Mouse (Mus musculus) embryonic facial prominence, embryonic 13.5 days (tissue): ENCODE measurements around the gene Ppp1r9b. TPM values are rescaled to one million over a fixed set of nuclear protein-coding genes. Genes with fewer than 3 reads are reported as not detected.

Source experiments
- ATAC-seq: fragments of 200-750 bp; cut with Nextera tagmentation; 2 replicates; pipeline ENCODE4 v1.8.0; 2017; ENCODE audit warnings: low read depth; ENCODE audit not compliant: insufficient number of reproducible peaks, insufficient read depth, low FRiP score, low TSS enrichment
- H3K27ac ChIP-seq: fragments of 300-500 bp; sonication (generic); 2 replicates; pipeline ENCODE4 v1.5.1; 2015; ENCODE audit warnings: moderate library complexity, mild to moderate bottlenecking, inconsistent platforms
- H3K27me3 ChIP-seq: fragments of 300-500 bp; sonication (generic); 2 replicates; pipeline ENCODE4 v1.6.1; 2015; ENCODE audit warnings: mild to moderate bottlenecking, inconsistent platforms
- H3K36me3 ChIP-seq: fragments of 300-500 bp; sonication (generic); 2 replicates; pipeline ENCODE4 v1.6.1; 2015; ENCODE audit warnings: mild to moderate bottlenecking, inconsistent platforms
- H3K4me1 ChIP-seq: fragments of 300-500 bp; sonication (generic); 2 replicates; pipeline ENCODE4 v1.6.1; 2015; ENCODE audit warnings: inconsistent platforms
- H3K4me2 ChIP-seq: fragments of 300-500 bp; sonication (generic); 2 replicates; pipeline ENCODE4 v1.6.1; 2015; ENCODE audit warnings: moderate library complexity, mild to moderate bottlenecking, inconsistent platforms
- H3K4me3 ChIP-seq: fragments of 300-500 bp; sonication (generic); 2 replicates; pipeline ENCODE4 v1.5.1; 2015; ENCODE audit warnings: mild to moderate bottlenecking, inconsistent platforms
- H3K9ac ChIP-seq: fragments of 300-500 bp; sonication (generic); 2 replicates; pipeline ENCODE4 v1.6.1; 2015; ENCODE audit warnings: mild to moderate bottlenecking, inconsistent platforms
- H3K9me3 ChIP-seq: fragments of 300-500 bp; sonication (generic); 2 replicates; pipeline ENCODE4 v1.6.1; 2016; ENCODE audit warnings: inconsistent platforms
- WGBS: fragments of 180-500 bp; shearing (Covaris S2); methylation state at CpG from one replicate; pipeline ENCODE4 v1.1.7; 2015; ENCODE audit warnings: mixed read lengths; 5-methylcytosine and 5-hydroxymethylcytosine counted together
- polyA plus RNA-seq: library from polyadenylated mRNA; unstranded; fragments of >200 nt; fragmentation: Nextera tagmentation; extraction: Ambion mirVana; gene quantifications from 2 replicates; pipeline ENCODE4 v1.2.1, GENCODE M21; 2015

Ppp1r9b gene
- polyA plus RNA-seq, 1 experiment from 2014 or later, result 13.2 TPM

GRCm38 (mm10) chr11:94991641-94992479 lies 1.0 kb downstream of the Ppp1r9b start:
- no peaks in the 10 kb centered on the region for H3K9me3 ChIP-seq
- peak overlapping the region; percentile 99 for H3K4me2 ChIP-seq
- no peak for ATAC-seq
- peaks cover 9% of the 10 kb centered on the region for H3K36me3 ChIP-seq
- H3K27ac ChIP-seq, result peak overlapping the region; percentile 96
- H3K4me1 ChIP-seq, result peaks cover 80% of the 10 kb centered on the region
- H3K27me3 ChIP-seq, result no peaks in the 10 kb centered on the region
- under 1% methylated on average over 99 of the region's 99 CpGs for WGBS
- peak overlapping the region; percentile 93 for H3K9ac ChIP-seq
- peak overlapping the region; percentile 91 for H3K4me3 ChIP-seq

GRCm38 (mm10) chr11:94992480-94992753 lies 1.6 kb downstream of the Ppp1r9b start:
- Histone ChIP-seq H3K27ac (peak overlapping the region; percentile 96), H3K9me3 (no peaks in the 10 kb centered on the region), H3K4me1 (peaks cover 74% of the 10 kb centered on the region), H3K27me3 (no peaks in the 10 kb centered on the region), H3K9ac (peak overlapping the region; percentile 93), H3K4me3 (peak overlapping the region; percentile 91), H3K4me2 (peak overlapping the region; percentile 99), H3K36me3 (peaks cover 14% of the 10 kb centered on the region)
- under 1% methylated on average over 20 of the region's 20 CpGs for WGBS
- no peak for ATAC-seq

GRCm38 (mm10) chr11:94992754-94993606 lies 2.1 kb downstream of the Ppp1r9b start:
- Histone ChIP-seq H3K27me3 (no peaks in the 10 kb centered on the region), H3K27ac (peak overlapping the region; percentile 96), H3K4me1 (peaks cover 72% of the 10 kb centered on the region), H3K4me3 (peak overlapping the region; percentile 91), H3K4me2 (peak overlapping the region; percentile 99), H3K36me3 (peaks cover 20% of the 10 kb centered on the region), H3K9me3 (no peaks in the 10 kb centered on the region), H3K9ac (peak overlapping the region; percentile 93)
- WGBS, result 2% methylated on average over 22 of the region's 22 CpGs
- no peak for ATAC-seq

- peak overlapping the region; percentile 99 for H3K4me2 ChIP-seq
Measured at GRCm38 (mm10) chr11:94994208-94994814, 3.5 kb downstream of the Ppp1r9b start.

GRCm38 (mm10) chr11:94994947-94995772 lies 4.3 kb downstream of the Ppp1r9b start:
- peaks cover 42% of the 10 kb centered on the region for H3K36me3 ChIP-seq
- ATAC-seq, result no peak

More at GRCm38 (mm10) chr11:94994208-94994814, 3.5 kb downstream of the Ppp1r9b start:
- 48% methylated on average over 10 of the region's 10 CpGs for WGBS
- peaks cover 33% of the 10 kb centered on the region for H3K36me3 ChIP-seq
- H3K4me1 ChIP-seq, result peaks cover 59% of the 10 kb centered on the region
- H3K27me3 ChIP-seq, result no peaks in the 10 kb centered on the region
- H3K27ac ChIP-seq, result peak overlapping the region; percentile 62; the same call in 1 of the 2 replicates
- peak overlapping the region; percentile 91 for H3K4me3 ChIP-seq
- no peak for ATAC-seq
- H3K9me3 ChIP-seq, result no peaks in the 10 kb centered on the region
- H3K9ac ChIP-seq, result peak overlapping the region; percentile 93

GRCm38 (mm10) chr11:94996101-94996500 lies 5.3 kb downstream of the Ppp1r9b start:
- no peak for ATAC-seq
- H3K27me3 ChIP-seq, result no peaks in the 10 kb centered on the region
- 0 out of 2 replicates have a peak overlapping the region, but pooled peaks have one; percentile 40 for H3K27ac ChIP-seq
- peaks cover 51% of the 10 kb centered on the region for H3K36me3 ChIP-seq
- H3K9me3 ChIP-seq, result no peaks in the 10 kb centered on the region
- WGBS, result 77% methylated on average over 8 of the region's 8 CpGs
- no peak overlapping the region for H3K4me3 ChIP-seq
- peak overlapping the region; percentile 93; the same call in 1 of the 2 replicates for H3K9ac ChIP-seq
- peaks cover 60% of the 10 kb centered on the region for H3K4me1 ChIP-seq
- H3K4me2 ChIP-seq, result peak overlapping the region; percentile 99; the same call in 1 of the 2 replicates

More at GRCm38 (mm10) chr11:94994947-94995772, 4.3 kb downstream of the Ppp1r9b start:
- H3K4me1 ChIP-seq, result peaks cover 56% of the 10 kb centered on the region
- no peak overlapping the region for H3K27ac ChIP-seq
- peak overlapping the region; percentile 99 for H3K4me2 ChIP-seq
- no peaks in the 10 kb centered on the region for H3K9me3 ChIP-seq
- no peaks in the 10 kb centered on the region for H3K27me3 ChIP-seq
- H3K4me3 ChIP-seq, result peak overlapping the region; percentile 91
- peak overlapping the region; percentile 93 for H3K9ac ChIP-seq
- 83% methylated on average over 11 of the region's 11 CpGs for WGBS

GRCm38 (mm10) chr11:94996984-94997383 lies 6.1 kb downstream of the Ppp1r9b start:
- no peak for ATAC-seq
- Histone ChIP-seq H3K4me1 (peaks cover 61% of the 10 kb centered on the region), H3K4me2 (no peak overlapping the region), H3K27me3 (no peaks in the 10 kb centered on the region), H3K27ac (no peak overlapping the region), H3K36me3 (peaks cover 59% of the 10 kb centered on the region), H3K9me3 (no peaks in the 10 kb centered on the region), H3K9ac (no peak overlapping the region), H3K4me3 (no peak overlapping the region)
- 93% methylated on average over 6 of the region's 6 CpGs for WGBS

GRCm38 (mm10) chr11:94997596-94997995 lies 6.8 kb downstream of the Ppp1r9b start:
- peaks cover 55% of the 10 kb centered on the region for H3K4me1 ChIP-seq

GRCm38 (mm10) chr11:94998041-94998531 lies 7.3 kb downstream of the Ppp1r9b start:
- no peak overlapping the region for H3K9ac ChIP-seq
- peaks cover 50% of the 10 kb centered on the region for H3K4me1 ChIP-seq
- H3K27me3 ChIP-seq, result no peaks in the 10 kb centered on the region
- no peaks in the 10 kb centered on the region for H3K9me3 ChIP-seq
- no peak overlapping the region for H3K27ac ChIP-seq
- 84% methylated on average over 16 of the region's 16 CpGs for WGBS
- no peak for ATAC-seq
- H3K4me3 ChIP-seq, result no peak overlapping the region
- H3K36me3 ChIP-seq, result peaks cover 70% of the 10 kb centered on the region
- H3K4me2 ChIP-seq, result no peak overlapping the region

More at GRCm38 (mm10) chr11:94997596-94997995, 6.8 kb downstream of the Ppp1r9b start:
- 64% methylated on average over 5 of the region's 5 CpGs for WGBS
- no peak overlapping the region for H3K27ac ChIP-seq
- H3K9ac ChIP-seq, result no peak overlapping the region
- H3K36me3 ChIP-seq, result peaks cover 65% of the 10 kb centered on the region
- H3K27me3 ChIP-seq, result no peaks in the 10 kb centered on the region
- ATAC-seq, result no peak
- no peaks in the 10 kb centered on the region for H3K9me3 ChIP-seq
- no peak overlapping the region for H3K4me3 ChIP-seq
- no peak overlapping the region for H3K4me2 ChIP-seq

GRCm38 (mm10) chr11:95000128-95000527 lies 9.3 kb downstream of the Ppp1r9b start:
- H3K9ac ChIP-seq, result peak overlapping the region; percentile 49
- ATAC-seq, result no peak
- H3K4me3 ChIP-seq, result no peak overlapping the region
- peaks cover 90% of the 10 kb centered on the region for H3K36me3 ChIP-seq
- no peak overlapping the region for H3K4me2 ChIP-seq
- H3K27me3 ChIP-seq, result no peaks in the 10 kb centered on the region
- H3K4me1 ChIP-seq, result peaks cover 30% of the 10 kb centered on the region
- WGBS, result 83% methylated on average over 8 of the region's 8 CpGs
- no peaks in the 10 kb centered on the region for H3K9me3 ChIP-seq
- peak overlapping the region; percentile 68 for H3K27ac ChIP-seq
